Mouse (Mus musculus) ES-Bruce4 (cell line): Measurements from ENCODE around the gene Galnt18.

ENCODE experiments used
- CTCF ChIP-seq: IDR thresholded peaks from one replicate; pipeline ENCODE4 v1.8.1; 2011; ENCODE audit warnings: low read depth, low read length
- POLR2A ChIP-seq: IDR thresholded peaks from one replicate; pipeline ENCODE4 v1.8.1; 2011; ENCODE audit warnings: low read length; ENCODE audit not compliant: insufficient read depth

DNA sequence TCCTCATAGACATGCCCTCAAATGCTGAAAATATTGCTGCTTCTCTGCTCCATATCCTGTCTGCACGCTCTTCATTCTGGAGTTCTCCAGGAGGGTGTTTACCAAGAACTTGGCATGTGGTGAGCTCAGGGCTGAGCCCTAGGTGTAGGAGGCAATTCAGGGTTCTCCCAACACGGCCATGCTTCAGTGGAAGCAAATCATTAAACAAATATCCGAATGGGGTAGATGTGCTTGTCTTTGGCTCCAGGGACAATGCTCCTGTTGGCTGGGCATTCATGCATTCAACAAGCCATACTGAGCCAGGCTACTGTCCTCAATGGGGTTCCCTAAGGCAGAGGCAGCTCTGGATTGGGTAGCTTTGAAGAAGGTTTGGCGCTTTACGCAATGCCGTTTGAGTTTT, 212.9 kb downstream of the Galnt18 start:
- no peak for TF ChIP-seq POLR2A
- no peak for TF ChIP-seq CTCF
